Mouse (Mus musculus) gastrocnemius, adult 2 months (tissue): ENCODE measurements around the gene H2al2a. TPM values are rescaled to one million over a fixed set of nuclear protein-coding genes. Genes with fewer than 3 reads are reported as not detected.

Experiments
- DNase-seq: peaks from one replicate; pipeline ENCODE4 v3.0.0; 2022
- H3K27ac ChIP-seq: fragments of 200-600 bp; 2 replicates; pipeline ENCODE4 v1.8.1; 2022; ENCODE audit warnings: mild to moderate bottlenecking
- H3K4me3 ChIP-seq: fragments of 200-600 bp; 2 replicates; pipeline ENCODE4 v1.8.1; 2022; ENCODE audit warnings: mild to moderate bottlenecking, moderate library complexity
- CTCF ChIP-seq: fragments of 200-600 bp; IDR thresholded peaks from 2 replicates; pipeline ENCODE4 v1.8.1; 2022; ENCODE audit warnings: antibody characterized with exemption, mild to moderate bottlenecking, moderate library complexity
- intact Hi-C: fragments of 180-260 bp; cut with DNase I; formaldehyde crosslinking; loops from one replicate; pipeline ENCODE4 v1.15.1; 2025
- total RNA-seq, 2 experiments: library from RNA; stranded (reverse); gene quantifications; 2 replicates each; pipeline ENCODE4 v1.2.3; 2021

H2al2a gene
- total RNA-seq, 2 experiments from 2014 or later: not detected

DNA sequence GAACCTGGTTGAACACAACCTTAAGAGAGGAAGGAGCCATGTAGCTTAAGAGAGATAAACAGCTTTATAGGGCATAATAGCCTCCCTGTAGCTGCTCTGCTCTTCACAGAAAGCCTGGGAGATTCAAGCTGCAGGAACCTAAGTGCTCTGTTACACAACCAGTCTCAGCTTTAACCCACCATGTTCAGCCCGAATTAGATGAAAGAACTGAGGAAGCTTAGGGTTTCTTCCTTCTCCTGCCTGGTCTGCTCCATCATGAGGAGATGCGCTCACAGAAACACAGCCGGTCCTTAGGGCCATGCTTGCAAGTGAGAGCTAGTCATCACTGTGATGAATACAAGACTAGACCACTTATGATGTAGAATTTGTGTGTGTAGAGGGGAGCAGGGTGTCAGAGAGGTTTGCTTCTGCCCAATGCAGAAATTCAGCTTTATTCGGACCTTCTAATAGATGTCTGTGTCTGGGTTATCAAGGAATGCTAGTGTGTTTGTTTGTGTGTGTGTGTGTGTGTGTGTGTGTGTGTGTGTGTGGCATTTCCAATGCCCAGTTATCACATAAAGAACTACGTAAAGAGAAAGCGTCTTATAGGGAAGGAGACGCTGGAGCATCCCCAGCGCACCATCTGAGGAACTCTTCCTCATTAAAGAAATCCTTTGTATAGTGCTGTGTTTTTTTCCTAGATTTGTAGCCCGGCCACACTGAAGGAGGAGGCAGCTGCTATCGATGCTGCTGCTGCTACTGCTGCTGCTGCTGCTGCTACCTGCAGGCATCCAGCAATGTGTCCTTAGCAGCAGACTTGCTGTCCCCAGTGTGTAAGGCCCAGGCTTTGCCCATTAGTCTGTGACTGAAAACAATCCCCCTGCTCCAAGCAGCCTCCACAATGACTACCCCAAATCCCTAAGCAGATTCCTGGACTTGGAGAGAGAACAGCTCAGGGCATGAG, 36.7 kb upstream of the H2al2a start:
- DNase-seq: no peak
- intact Hi-C loops: no loop called here
- Histone ChIP-seq H3K4me3 (no peak overlapping the region), H3K27ac (no peak overlapping the region)
- no peak for TF ChIP-seq CTCF

DNA sequence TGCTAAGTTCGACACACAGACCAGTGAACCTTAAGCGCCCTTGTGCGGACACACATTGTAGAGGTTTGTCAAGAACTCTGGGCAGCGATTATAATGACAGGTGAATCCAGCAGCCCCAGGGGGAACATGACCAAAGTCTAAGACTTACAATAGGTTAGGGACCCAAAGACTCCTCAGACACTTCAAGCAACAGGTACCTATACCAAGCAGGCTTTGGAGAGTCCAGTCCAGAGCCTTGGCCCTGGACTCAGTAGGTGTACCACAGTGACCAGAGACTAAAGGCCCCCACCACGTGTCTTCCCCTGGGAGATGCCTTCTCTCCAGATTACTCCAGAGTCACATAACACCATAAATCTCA, 35.8 kb upstream of the H2al2a start:
- no peak for DNase-seq
- no peak for TF ChIP-seq CTCF
- Histone ChIP-seq H3K4me3 (no peak overlapping the region), H3K27ac (no peak overlapping the region)
- intact Hi-C loops: no loop called here

DNA sequence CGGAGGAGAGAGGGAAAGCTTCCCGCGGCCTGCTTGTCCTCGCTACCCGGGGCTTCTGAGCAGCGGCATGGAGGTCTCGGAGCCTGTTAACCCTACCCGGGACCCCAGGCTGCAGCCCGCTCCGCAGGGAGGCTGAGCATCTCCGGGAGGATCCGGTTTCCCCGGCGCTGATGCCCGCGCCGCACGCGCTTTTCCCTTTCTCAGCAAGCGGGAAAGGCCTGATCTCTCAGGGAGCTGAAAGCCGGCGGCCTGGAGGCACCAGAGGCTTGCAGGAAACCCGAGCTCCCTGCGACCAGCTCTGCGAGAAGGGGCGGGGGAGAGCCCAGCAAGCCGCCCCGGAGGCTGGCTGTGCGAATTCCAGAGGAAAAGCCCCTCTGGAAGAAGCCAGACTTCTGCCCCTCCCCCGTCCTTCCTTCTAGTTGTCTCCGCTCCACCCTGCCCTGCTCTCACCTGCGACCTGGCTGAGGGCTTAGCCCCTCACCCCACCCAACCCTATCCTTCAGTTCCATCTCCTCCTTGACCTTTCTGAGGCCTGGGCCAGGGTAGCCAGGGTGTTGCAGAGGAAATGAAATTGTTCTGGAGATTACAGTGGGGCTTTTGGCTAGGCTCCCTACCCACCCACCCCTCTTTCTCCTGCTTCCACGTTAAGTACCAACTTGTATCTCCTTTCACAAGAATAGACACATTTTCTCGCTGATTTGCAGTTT, 35.2 kb upstream of the H2al2a start:
- intact Hi-C loops: loop anchor here (2.0 kb wide), 1 partner anchor 15 kb away; no protein-coding TSS in a partner anchor
- DNase-seq: peak; percentile 48
- H3K4me3 ChIP-seq: peak overlapping the region; percentile 67
- peak overlapping the region; percentile 68 for H3K27ac ChIP-seq
- no peak for TF ChIP-seq CTCF

DNA sequence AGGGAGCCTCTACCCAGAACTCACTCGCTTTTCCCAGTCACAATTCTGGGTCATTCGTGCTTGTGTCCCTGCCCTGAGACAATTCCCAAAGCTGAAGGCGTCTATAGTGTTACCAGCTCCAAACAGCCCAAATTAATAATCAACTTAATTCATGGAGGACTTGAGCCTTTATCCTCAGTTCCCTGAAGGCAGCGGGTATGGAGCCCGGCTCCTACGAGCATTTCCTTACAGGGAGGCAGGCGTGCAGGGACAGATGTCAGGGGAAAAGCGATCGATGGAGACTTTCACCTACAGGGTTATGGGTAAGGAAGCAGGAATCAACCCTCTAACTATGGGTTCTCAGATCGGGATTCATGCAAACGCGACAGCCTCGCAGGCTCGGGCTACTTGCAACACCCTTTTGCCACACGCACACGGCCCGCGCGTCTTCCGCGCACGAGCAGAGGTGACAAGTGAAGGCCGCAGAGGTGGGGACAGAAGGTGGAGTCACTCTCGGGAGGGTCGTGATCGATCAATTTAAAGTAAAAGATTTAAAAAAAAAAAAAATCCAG, 34.6 kb upstream of the H2al2a start:
- TF ChIP-seq CTCF: no peak
- peak overlapping the region; percentile 68; the same call in 1 of the 2 replicates for H3K27ac ChIP-seq
- intact Hi-C loops: loop anchor here (2.0 kb wide), 1 partner anchor 15 kb away; no protein-coding TSS in a partner anchor
- peak overlapping the region; percentile 67 for H3K4me3 ChIP-seq
- DNase-seq: no peak

DNA sequence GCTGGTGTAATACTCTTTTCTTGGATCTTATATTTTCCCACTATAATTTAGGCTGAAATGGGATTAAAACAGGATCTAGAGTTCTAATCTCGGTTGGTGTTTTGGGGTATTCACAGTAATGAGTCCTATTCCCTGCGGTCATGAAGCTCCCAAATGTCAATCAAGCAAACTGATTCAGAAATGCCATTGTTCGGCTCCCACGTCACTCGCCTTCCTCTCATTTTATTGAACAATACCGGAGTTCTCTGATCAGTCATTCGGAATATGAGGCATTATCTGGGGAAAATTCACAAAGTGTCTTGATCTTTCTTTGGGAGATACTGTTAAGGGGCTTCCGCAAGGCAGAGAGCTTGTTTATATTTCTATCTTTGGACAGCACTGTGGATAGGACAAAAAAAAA, 33.8 kb upstream of the H2al2a start:
- intact Hi-C loops: loop anchor here (2.0 kb wide), 1 partner anchor 16 kb away; no protein-coding TSS in a partner anchor
- no peak for DNase-seq
- no peak overlapping the region for H3K27ac ChIP-seq
- no peak for TF ChIP-seq CTCF
- H3K4me3 ChIP-seq: no peak overlapping the region

DNA sequence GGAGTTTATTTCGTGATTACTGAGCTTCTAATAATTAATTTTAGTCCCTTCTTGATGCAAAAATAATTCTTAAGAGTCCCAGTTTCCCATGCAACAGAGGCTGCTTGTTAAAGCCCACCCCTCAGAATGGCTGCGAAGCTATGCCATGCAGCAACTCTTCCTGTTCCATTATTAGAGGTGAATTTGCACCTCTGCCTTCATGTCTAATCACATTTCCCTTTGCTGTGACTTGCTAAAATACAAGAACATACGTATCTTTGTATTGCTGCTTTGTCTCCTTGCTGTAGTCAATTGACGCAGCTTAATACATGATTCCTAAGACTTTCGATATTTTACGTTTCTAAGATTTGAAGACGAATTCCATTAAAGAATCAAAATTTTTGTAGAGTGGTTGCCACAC, 32.9 kb upstream of the H2al2a start:
- Histone ChIP-seq H3K4me3 (no peak overlapping the region), H3K27ac (no peak overlapping the region)
- no peak for DNase-seq
- intact Hi-C loops: loop anchor here (2.0 to 10.0 kb wide), 7 partner anchors 17 to 1248 kb away; partner anchors contain the start of gene Spag6
- TF ChIP-seq CTCF: no peak

DNA sequence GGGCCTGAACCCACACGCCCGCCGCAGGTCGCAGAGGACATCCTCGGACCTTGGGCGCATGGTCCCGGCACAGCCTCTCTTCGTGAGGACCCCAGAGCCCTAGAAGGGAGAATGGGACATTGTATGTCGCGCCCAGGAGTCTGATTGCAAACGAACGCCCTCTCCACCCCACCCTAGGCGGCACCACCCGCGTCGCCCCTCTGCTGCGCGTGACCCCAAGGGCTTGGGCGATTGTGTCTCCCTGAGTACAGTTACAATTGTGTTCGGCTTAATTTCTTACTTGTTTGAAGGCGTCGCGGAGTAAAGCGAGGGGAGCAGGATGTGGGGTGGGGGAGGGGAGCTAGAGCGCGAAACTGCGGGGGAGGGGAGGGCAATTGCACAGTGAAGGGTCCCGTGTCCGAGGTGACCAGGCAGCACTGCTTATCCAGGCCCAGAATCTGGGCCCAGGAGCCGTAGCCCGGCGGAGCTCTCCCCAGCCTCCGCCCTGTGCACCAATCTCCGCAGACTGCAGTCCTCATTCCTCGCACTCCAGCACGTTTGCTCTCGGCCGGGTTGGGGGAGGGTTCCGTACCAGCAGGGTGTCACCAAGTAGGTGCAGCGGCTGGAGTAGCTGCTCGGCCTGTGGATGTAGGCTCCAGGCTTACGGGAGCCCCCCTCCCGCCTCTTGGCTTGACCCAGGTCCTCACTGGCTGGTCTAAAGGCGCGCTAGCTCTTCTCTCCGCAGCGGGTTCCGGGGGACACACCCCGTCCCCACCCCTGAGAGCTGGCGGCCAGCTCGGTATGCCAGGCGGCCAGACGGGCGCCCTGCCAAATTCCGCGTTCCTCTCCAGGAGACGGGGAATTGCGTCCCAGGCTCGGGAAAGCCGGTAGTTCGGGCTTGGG, 31.6 kb upstream of the H2al2a start:
- peak; percentile 92 for DNase-seq
- H3K27ac ChIP-seq: peak overlapping the region; percentile 88
- TF ChIP-seq CTCF: no peak
- intact Hi-C loops: loop anchor here (5.0 to 10.0 kb wide), 6 partner anchors 39 to 1249 kb away; partner anchors contain the start of gene Spag6
- H3K4me3 ChIP-seq: peak overlapping the region; percentile 91

DNA sequence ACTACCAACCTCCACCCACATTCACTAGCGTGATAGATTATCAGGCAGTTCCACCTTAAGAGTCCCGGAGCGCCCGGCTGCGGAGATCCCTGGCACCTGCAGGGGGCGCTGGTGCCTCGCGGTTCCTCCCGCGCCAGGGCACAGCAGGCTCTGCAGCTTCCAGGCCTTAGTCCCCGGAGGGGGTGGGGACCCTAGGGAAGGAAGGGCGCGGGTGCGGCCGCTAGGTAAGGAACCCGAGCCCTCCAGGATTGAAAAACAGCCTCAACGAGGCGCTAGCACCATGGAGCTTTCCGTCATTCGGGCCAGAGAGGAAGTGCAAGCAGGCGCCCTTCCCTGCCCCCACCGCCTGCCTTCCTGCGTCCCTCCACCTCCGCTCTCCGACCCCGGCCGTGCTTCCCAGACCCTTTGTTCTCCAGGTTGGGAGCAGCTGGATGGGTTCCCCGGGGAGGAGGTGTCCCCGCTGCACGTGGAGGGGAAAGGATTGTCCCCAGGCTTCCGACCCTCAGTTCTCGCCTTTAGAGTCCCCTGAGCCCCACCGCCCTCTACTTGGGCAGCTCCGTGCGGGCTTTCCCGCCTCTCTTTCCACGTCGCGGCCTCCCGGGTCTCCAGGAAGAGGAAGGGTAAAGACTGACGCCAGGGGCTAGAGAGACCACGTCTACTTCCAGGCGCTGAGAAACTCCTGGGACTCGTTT, 30.8 kb upstream of the H2al2a start:
- no peak; the same call in 1 of the 2 replicates for TF ChIP-seq CTCF
- intact Hi-C loops: loop anchor here (1.0 to 10.0 kb wide), 7 partner anchors 40 to 1250 kb away; partner anchors contain the start of gene Spag6
- peak; percentile 95 for DNase-seq
- H3K4me3 ChIP-seq: peak overlapping the region; percentile 91
- peak overlapping the region; percentile 88 for H3K27ac ChIP-seq

DNA sequence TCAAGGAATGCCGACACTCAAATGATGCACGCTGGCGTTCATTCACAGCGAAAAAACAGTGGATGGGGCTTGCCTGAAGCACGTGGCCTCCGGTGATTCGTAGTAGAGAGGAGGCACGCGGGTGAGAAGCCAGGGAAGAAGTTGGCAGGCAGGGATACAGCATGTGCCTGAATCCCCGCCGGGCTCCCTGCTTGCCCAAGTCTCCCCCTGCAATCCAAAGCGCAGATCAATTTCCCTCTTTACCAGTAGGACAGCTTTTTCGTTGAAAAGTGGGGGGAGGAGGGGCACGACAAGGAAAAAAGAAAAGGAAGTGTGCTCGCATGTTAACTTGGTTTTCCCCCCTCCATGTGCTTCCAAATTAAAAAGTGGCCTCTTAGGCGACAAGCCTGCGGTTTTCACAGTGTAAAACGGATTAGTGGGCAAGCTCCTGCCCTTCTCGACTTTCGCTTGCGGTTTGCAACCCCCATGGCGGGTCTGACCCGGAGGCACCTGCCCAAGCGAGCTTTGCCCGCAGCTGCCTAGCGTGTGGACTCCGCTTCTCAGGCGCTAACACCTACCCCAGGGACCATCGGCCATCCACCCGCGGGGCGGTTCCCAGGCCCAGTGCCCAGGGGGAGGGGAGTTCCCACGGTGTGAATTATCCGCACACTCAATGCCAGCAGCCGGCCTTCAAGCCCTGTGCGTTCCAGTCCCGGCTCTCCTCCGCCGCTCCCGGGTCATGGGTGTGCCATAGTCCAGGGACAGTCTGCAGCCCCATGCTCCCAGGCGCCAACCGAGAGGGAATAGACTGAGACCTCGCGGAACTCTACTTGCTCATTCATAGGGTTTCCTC, 29.6 kb upstream of the H2al2a start:
- peak overlapping the region; percentile 91 for H3K4me3 ChIP-seq

DNA sequence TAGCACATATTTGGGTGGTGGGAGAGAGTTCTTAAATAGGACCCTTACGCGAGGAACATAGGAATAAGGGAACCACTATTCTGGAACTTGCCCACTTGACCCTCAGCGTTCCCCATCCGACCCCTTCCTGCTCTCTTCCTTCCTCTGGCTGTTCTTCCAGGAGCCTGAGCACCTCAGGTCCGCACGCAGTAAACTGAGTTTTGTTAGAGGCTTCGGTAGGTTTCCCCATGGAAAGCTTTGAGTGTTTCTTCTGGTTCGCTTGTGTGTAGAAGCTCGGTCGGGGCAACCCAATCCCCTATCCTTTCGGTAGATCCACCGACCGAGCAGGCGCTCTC, 29.0 kb upstream of the H2al2a start:
- H3K4me3 ChIP-seq: peak overlapping the region; percentile 91

More for the DNA sequence above, 29.6 kb upstream of the H2al2a start:
- intact Hi-C loops: loop anchor here (5.0 to 10.0 kb wide), 6 partner anchors 41 to 1251 kb away; partner anchors contain the start of gene Spag6
- peak; percentile 76 for DNase-seq
- H3K27ac ChIP-seq: peak overlapping the region; percentile 60
- no peak for TF ChIP-seq CTCF

More for the DNA sequence above, 29.0 kb upstream of the H2al2a start:
- intact Hi-C loops: loop anchor here (5.0 to 10.0 kb wide), 6 partner anchors 42 to 1252 kb away; partner anchors contain the start of gene Spag6
- TF ChIP-seq CTCF: no peak
- DNase-seq: no peak
- peak overlapping the region; percentile 60; the same call in 1 of the 2 replicates for H3K27ac ChIP-seq
